Mouse (Mus musculus) MEL (cell line): ENCODE data around the gene Chid1. TPM values are rescaled to one million over a fixed set of nuclear protein-coding genes. Genes with fewer than 3 reads are reported as not detected.

Source experiments
- DNase-seq: peaks from one replicate; pipeline ENCODE4 v3.0.0; 2011; ENCODE audit warnings: low read depth, low spot score
- H3K27ac ChIP-seq: 2 replicates; pipeline ENCODE4 v1.5.1; 2012; ENCODE audit warnings: low read depth, mild to moderate bottlenecking, control low read depth, low read length, moderate library complexity; ENCODE audit not compliant: control insufficient read depth
- H3K27me3 ChIP-seq, 2 experiments: fragments of 150-350 bp in 1 of 2; sonication (generic) in 1 of 2; 2 replicates each; pipeline ENCODE4 v1.6.1; 2012; ENCODE audit warnings: low read length in 2 of 2, mild to moderate bottlenecking in 2 of 2, improper control_type of control experiment in 1 of 2, moderate library complexity in 1 of 2; ENCODE audit not compliant: insufficient read depth in 2 of 2, control insufficient read depth in 1 of 2
- H3K36me3 ChIP-seq, 2 experiments: 2 replicates each; pipeline ENCODE4 v1.6.1; 2012 to 2014; ENCODE audit warnings: low read length in 2 of 2, improper control_type of control experiment in 1 of 2, inconsistent platforms in 1 of 2, mild to moderate bottlenecking in 1 of 2; ENCODE audit not compliant: insufficient read depth in 2 of 2, control insufficient read depth in 1 of 2
- H3K4me1 ChIP-seq, 2 experiments: fragments of 150-350 bp in 1 of 2; sonication (generic) in 1 of 2; 2 replicates each; pipeline ENCODE4 v1.6.1; 2012; ENCODE audit warnings: low read length in 2 of 2, improper control_type of control experiment in 1 of 2, mild to moderate bottlenecking in 1 of 2; ENCODE audit not compliant: insufficient read depth in 2 of 2, control insufficient read depth in 1 of 2
- H3K4me3 ChIP-seq, 2 experiments: fragments of 150-350 bp in 1 of 2; sonication (generic) in 1 of 2; 2 replicates each; pipeline ENCODE4 v1.5.1; 2012; ENCODE audit warnings: low read depth in 2 of 2, low read length in 2 of 2, mild to moderate bottlenecking in 2 of 2, moderate library complexity in 2 of 2, control low read depth in 1 of 2, improper control_type of control experiment in 1 of 2; ENCODE audit not compliant: control insufficient read depth in 1 of 2, insufficient read depth in 1 of 2
- H3K79me2 ChIP-seq: 2 replicates; pipeline ENCODE4 v1.6.1; 2012; ENCODE audit warnings: mild to moderate bottlenecking, low read length, moderate library complexity; ENCODE audit not compliant: control insufficient read depth, poor library complexity, insufficient read depth
- H3K9ac ChIP-seq: 2 replicates; pipeline ENCODE4 v1.6.1; 2012; ENCODE audit warnings: low read depth, mild to moderate bottlenecking, control low read depth, low read length, moderate library complexity; ENCODE audit not compliant: control insufficient read depth, poor library complexity, severe bottlenecking
- H3K9me3 ChIP-seq: fragments of 150-350 bp; sonication (generic); replicated peaks from 2 replicates; pipeline ENCODE4 v1.6.1; 2012; ENCODE audit warnings: mild to moderate bottlenecking, low read length, improper control_type of control experiment, moderate library complexity; ENCODE audit not compliant: insufficient read depth
- ELF1 ChIP-seq: IDR thresholded peaks from 2 replicates; pipeline ENCODE4 v1.6.1; 2014; ENCODE audit warnings: low read depth, mild to moderate bottlenecking, inconsistent platforms, low read length, improper control_type of control experiment, moderate library complexity
- EP300 ChIP-seq, 2 experiments: IDR thresholded peaks; 2 replicates each; pipeline ENCODE4 v1.6.1; 2011; ENCODE audit warnings: improper control_type of control experiment in 2 of 2, low read length in 2 of 2, low read depth in 1 of 2, mild to moderate bottlenecking in 1 of 2
- ETS1 ChIP-seq: IDR thresholded peaks from 2 replicates; pipeline ENCODE4 v1.6.1; 2012; ENCODE audit warnings: low read depth, mild to moderate bottlenecking, inconsistent platforms, low read length, improper control_type of control experiment, moderate library complexity
- GABPA ChIP-seq: IDR thresholded peaks from 2 replicates; pipeline ENCODE4 v1.6.1; 2012; ENCODE audit warnings: low read depth, mild to moderate bottlenecking, inconsistent platforms, low read length, improper control_type of control experiment, moderate library complexity
- GATA1 ChIP-seq: IDR thresholded peaks from 2 replicates; pipeline ENCODE4 v1.6.1; 2011; ENCODE audit warnings: low read depth, low read length, improper control_type of control experiment
- HCFC1 ChIP-seq: IDR thresholded peaks from 2 replicates; pipeline ENCODE4 v1.6.1; 2012; ENCODE audit warnings: low read depth, mild to moderate bottlenecking, inconsistent platforms, low read length, improper control_type of control experiment, moderate library complexity
- MAFK ChIP-seq: IDR thresholded peaks from 2 replicates; pipeline ENCODE4 v1.6.1; 2011; ENCODE audit warnings: low read depth, mild to moderate bottlenecking, low read length, improper control_type of control experiment, borderline replicate concordance
- MAX ChIP-seq: IDR thresholded peaks from 2 replicates; pipeline ENCODE4 v1.6.1; 2011; ENCODE audit warnings: low read length, improper control_type of control experiment
- MEF2A ChIP-seq: IDR thresholded peaks from 2 replicates; pipeline ENCODE4 v1.6.1; 2014; ENCODE audit warnings: low read depth, mild to moderate bottlenecking, inconsistent platforms, low read length, improper control_type of control experiment; ENCODE audit not compliant: poor library complexity, insufficient replicate concordance, severe bottlenecking; ENCODE audit errors: extremely low read depth
- MXI1 ChIP-seq: IDR thresholded peaks from 2 replicates; pipeline ENCODE4 v1.6.1; 2011; ENCODE audit warnings: mild to moderate bottlenecking, low read depth, low read length, improper control_type of control experiment
- MYB ChIP-seq: IDR thresholded peaks from 2 replicates; pipeline ENCODE4 v1.6.1; 2011; ENCODE audit warnings: mild to moderate bottlenecking, low read depth, low read length, improper control_type of control experiment
- MYC ChIP-seq: IDR thresholded peaks from 2 replicates; pipeline ENCODE4 v1.6.1; 2011; ENCODE audit warnings: low read depth, mild to moderate bottlenecking, low read length, improper control_type of control experiment, moderate library complexity
- NELFE ChIP-seq: IDR thresholded peaks from 2 replicates; pipeline ENCODE4 v1.6.1; 2011; ENCODE audit warnings: low read depth, low read length, improper control_type of control experiment
- POLR2AphosphoS2 ChIP-seq: IDR thresholded peaks from 2 replicates; pipeline ENCODE4 v1.6.1; 2011; ENCODE audit warnings: low read length, improper control_type of control experiment
- POLR2AphosphoS5 ChIP-seq: IDR thresholded peaks from 2 replicates; pipeline ENCODE4 v1.6.1; 2012; ENCODE audit warnings: low read depth, borderline replicate concordance, mild to moderate bottlenecking, inconsistent platforms, low read length, moderate library complexity, mixed read lengths
- RCOR1 ChIP-seq: IDR thresholded peaks from 2 replicates; pipeline ENCODE4 v1.6.1; 2012; ENCODE audit warnings: low read depth, mild to moderate bottlenecking, inconsistent platforms, low read length, improper control_type of control experiment
- TAL1 ChIP-seq: IDR thresholded peaks from 2 replicates; pipeline ENCODE4 v1.6.1; 2012; ENCODE audit warnings: mild to moderate bottlenecking, inconsistent platforms, low read length, moderate library complexity, mixed read lengths
- UBTF ChIP-seq: IDR thresholded peaks from 2 replicates; pipeline ENCODE4 v1.6.1; 2012; ENCODE audit warnings: low read depth, mild to moderate bottlenecking, inconsistent platforms, low read length, improper control_type of control experiment, moderate library complexity, borderline replicate concordance; ENCODE audit not compliant: insufficient read depth
- USF2 ChIP-seq, 2 experiments: IDR thresholded peaks; 2 replicates each; pipeline ENCODE4 v1.6.1; 2011 to 2012; ENCODE audit warnings: improper control_type of control experiment in 2 of 2, low read length in 2 of 2, borderline replicate concordance in 1 of 2, inconsistent platforms in 1 of 2, low read depth in 1 of 2, mild to moderate bottlenecking in 1 of 2; ENCODE audit not compliant: insufficient read depth in 1 of 2
- ZC3H11A ChIP-seq: IDR thresholded peaks from 2 replicates; pipeline ENCODE4 v1.6.1; 2012; ENCODE audit warnings: low read depth, mild to moderate bottlenecking, inconsistent platforms, low read length, improper control_type of control experiment
- ZNF384 ChIP-seq: IDR thresholded peaks from 2 replicates; pipeline ENCODE4 v1.6.1; 2012; ENCODE audit warnings: low read depth, mild to moderate bottlenecking, inconsistent platforms, low read length, improper control_type of control experiment
- polyA plus RNA-seq, 2 experiments: library from polyadenylated mRNA; stranded (reverse) in 1 of 2; unstranded in 1 of 2; fragments of >175 nt in 1 of 2; fragments of >200 nt in 1 of 2; gene quantifications; 2 replicates each; pipeline versions ENCODE4 v1.2.1 to v1.2.4; 2012; ENCODE audit warnings: low replicate concordance in 2 of 2, low read depth in 1 of 2; ENCODE audit not compliant: insufficient read length in 2 of 2, insufficient read depth in 1 of 2, missing spikeins in 1 of 2
- total RNA-seq: library from RNA; depleted of rRNA; stranded (reverse); fragments of 300-350 nt; gene quantifications from 2 replicates; pipeline ENCODE4 v1.2.3, GENCODE M21; 2012

Chid1 gene
- total and polyA plus RNA-seq, 3 experiments: 36.1 to 46.7 TPM; not detected in 1

- peak; percentile 68 for DNase-seq
- Histone ChIP-seq H3K9me3 (no peaks in the 10 kb centered on the region), H3K79me2 (peaks cover 9% of the 10 kb centered on the region), H3K36me3 (peaks cover 0 to 9% of the 10 kb centered on the region in 2 experiments; a peak in 2 of 4 replicates), H3K4me1 (peaks cover 5 to 25% of the 10 kb centered on the region in 2 experiments), H3K27me3 (no peaks in the 10 kb centered on the region), H3K4me3 (0 out of 4 replicates have a peak overlapping the region, but pooled peaks of 1 of the 2 experiments have one; percentile 13), H3K27ac (no peak overlapping the region), H3K9ac (no peak overlapping the region)
- TF ChIP-seq EP300 (IDR thresholded peaks at IDR 0.05; ENCODE audit: low read depth in 1 of 2, low read length in 2 of 2) (peak in 1 of 2 experiments; percentile 25; a peak in 1 of 4 replicates), POLR2AphosphoS5 (no peak)
Measured at GRCm38 (mm10) chr7:141465388-141466044, 74.1 kb downstream of the Chid1 start.

- Histone ChIP-seq H3K27ac (no peak overlapping the region), H3K4me3 (peak overlapping the region; percentile 25 to 29; a peak in 2 of 4 replicates), H3K9me3 (no peaks in the 10 kb centered on the region), H3K4me1 (peaks cover 5 to 25% of the 10 kb centered on the region in 2 experiments), H3K27me3 (no peaks in the 10 kb centered on the region), H3K9ac (peak overlapping the region; percentile 45), H3K36me3 (peaks cover 0 to 8% of the 10 kb centered on the region in 2 experiments; a peak in 2 of 4 replicates), H3K79me2 (peaks cover 6% of the 10 kb centered on the region)
- TF ChIP-seq ZC3H11A: no peak
- TF ChIP-seq USF2 (IDR thresholded peaks at IDR 0.05; ENCODE audit: borderline replicate concordance in 1 of 2, insufficient read depth in 1 of 2, low read depth in 1 of 2, low read length in 2 of 2): no peak
- no peak for TF ChIP-seq NELFE
- TF ChIP-seq MYC: no peak
- no peak for TF ChIP-seq ELF1
- DNase-seq: peak; percentile 45
Measured at GRCm38 (mm10) chr7:141464603-141465201, 75.0 kb downstream of the Chid1 start.

GRCm38 (mm10) chr7:141463824-141464602 is 75.6 kb downstream of the Chid1 start:
- Histone ChIP-seq H3K9ac (no peak overlapping the region), H3K9me3 (no peaks in the 10 kb centered on the region), H3K4me1 (peaks cover 5 to 20% of the 10 kb centered on the region in 2 experiments), H3K27ac (no peak overlapping the region), H3K4me3 (no peak overlapping the region; a peak in 1 of 4 replicates), H3K27me3 (no peaks in the 10 kb centered on the region), H3K79me2 (peaks cover 1% of the 10 kb centered on the region; the same call in 1 of the 2 replicates), H3K36me3 (peaks cover 0 to 3% of the 10 kb centered on the region in 2 experiments; a peak in 2 of 4 replicates)
- DNase-seq: no peak
- TF ChIP-seq MAFK (no peak), POLR2AphosphoS2 (no peak), MYB (no peak), HCFC1 (no peak), ELF1 (no peak), MXI1 (no peak), TAL1 (no peak), GATA1 (no peak), MYC (no peak), ZNF384 (no peak), UBTF (no peak), MAX (no peak), EP300 (IDR thresholded peaks at IDR 0.05; ENCODE audit: low read depth in 1 of 2, low read length in 2 of 2) (no peak), GABPA (no peak), ETS1 (no peak), MEF2A (no peak), RCOR1 (no peak)
